Mouse (Mus musculus): Measurements from ENCODE around the gene Fam222a.

Gene Fam222a

GRCm38 (mm10) chr5:114584293-114585104 lies 16.7 kb downstream of the Fam222a start:
- DNase-seq (ENCODE audit: low spot score) = no peak

DNA sequence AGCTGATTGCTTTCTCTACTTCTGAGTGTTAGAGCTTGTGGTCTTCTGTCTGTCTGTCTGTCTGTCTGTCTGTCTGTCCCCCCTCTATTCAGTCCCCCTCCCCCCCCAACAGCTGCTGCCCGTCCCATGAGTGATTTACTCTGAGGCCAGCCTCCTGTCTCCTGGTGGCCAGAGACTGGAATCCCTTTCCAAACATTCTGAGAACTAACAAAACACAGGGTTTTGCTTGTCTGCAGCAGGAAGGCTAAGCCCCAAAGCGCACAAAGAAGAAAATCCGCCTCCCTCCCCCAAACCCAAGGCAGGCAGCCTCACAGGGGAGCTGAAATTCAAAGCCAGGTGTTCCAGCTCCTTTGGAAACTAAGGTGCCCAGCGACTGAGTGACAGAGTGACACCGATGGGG lies 17.9 kb downstream of the Fam222a start:
- no peak for DNase-seq (ENCODE audit: low spot score)

DNA sequence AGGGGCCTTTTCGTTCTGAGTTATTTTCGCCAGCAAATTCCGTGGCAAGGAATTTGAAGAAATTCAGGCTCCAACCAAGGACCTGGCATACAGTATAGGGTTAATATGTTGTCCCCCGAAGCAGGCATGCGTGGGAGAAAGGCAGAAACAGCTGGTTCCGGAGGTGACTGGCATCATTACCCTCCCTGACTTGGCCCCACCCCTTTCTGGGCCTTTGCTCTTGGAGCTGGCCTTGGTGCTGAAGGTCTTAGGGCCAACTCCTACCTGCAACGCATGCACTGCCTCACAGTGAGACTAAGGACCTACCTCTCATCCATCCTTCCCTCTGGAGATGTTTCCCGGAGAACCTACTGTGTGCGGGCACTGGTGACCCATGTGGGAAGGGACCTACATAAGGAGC lies 20.1 kb downstream of the Fam222a start:
- peak; percentile 56 for DNase-seq (ENCODE audit: low spot score)

DNA sequence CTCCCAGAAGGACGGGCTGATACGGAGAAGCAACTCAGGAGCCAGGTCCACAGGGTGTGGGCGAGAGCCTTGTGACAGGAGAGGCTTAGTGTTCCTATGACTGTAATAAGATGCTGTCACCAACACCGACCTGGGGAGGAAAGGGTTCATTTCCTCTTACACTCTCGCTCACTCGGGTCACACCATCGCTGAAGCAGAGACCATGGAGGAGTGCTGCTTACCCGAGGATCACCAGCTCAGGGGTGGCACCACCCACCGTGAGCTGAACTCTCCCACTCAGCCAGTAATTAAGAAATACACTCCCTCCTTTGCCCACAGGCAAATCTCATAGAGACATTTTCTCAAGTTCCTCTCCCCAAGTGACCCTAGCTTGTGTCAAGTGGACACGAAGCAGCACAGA lies 20.6 kb downstream of the Fam222a start:
- no peak for DNase-seq (ENCODE audit: low spot score)

- no peak for DNase-seq (ENCODE audit: low spot score)
Measured at GRCm38 (mm10) chr5:114589026-114589425, 21.2 kb downstream of the Fam222a start.

DNA sequence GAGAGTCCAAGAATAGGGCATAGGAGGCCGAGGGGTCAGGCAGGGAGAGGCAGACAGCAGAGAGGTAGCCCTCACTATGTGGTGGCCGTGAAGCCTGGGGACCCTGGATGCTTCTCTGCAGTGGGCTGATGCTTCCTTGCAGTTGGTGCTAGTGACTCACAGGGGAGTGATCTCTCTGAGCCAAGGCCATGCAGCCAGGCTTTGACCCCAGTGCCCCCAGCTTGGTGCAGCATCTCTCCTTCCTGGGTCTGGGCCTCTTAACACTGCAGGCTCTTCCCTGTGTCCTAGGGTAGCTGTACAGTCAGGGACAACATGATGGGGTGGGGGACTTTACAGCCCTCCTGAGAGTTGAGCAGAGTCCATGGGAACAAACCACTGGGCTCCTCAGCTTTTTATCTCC lies 21.6 kb downstream of the Fam222a start:
- DNase-seq (ENCODE audit: low spot score) = peak; percentile 64

DNA sequence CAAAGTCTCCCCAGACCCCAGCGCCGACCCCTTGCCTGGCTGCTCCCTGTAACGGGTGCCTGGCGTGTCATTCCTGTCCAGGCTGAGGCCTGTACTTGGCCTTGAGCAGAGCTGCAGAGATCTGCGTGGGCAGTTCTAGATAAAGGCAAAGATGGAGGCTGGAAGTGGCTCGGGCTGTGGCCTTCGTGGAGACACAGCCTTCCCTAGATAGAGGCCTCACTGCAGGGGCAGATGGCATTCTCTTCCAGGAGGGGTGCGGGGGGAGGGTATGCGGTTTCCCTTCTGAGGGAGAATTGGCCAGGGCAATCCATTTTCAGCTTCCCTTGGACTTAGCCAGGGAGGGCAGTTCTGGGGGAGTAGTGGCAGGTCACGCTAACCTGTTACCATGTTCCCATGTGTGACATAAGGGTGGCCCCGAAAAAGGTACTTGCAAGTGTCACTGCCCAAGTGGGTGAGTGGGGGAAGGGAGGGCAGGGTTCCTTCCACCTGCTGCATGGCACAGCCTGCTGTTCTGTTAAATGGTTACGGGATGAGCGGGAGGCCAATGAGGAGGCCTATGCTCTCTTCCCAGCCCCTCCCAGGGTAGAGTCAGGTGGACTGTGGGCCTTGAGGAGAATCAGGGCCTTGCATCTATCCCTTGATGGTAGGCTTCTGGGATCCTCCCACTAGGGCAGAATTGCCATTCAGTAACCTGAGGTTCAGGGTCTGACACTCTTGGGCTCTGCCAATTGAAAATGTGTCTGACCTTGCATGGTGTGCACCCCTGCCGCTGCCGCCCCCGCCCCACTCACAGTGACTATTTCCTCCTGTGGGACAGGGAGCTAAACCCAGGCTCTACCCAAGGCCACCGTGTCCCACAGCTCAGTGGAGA lies 22.5 kb downstream of the Fam222a start:
- no peak for DNase-seq (ENCODE audit: low spot score)

DNA sequence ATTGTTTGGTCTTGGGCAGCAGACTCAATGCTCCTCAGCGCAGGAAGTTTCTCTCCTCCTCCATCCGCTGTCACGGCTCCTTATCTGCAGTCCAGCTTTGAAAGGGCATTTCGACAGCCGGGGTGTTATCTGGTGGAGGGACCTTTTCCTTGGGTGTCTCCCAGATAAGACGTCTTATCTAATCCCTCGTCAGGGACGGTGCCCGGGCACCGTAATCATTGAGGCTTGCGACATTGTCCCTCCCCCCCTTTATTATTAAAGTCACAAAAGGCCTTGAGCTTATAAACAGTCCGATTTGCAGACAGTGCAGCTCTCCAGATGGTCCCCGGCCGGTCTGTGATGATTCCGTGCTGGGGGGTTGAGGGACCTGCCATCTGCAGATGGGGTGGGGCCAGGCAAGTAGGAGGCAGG lies 23.3 kb downstream of the Fam222a start:
- DNase-seq (ENCODE audit: low spot score) = peak; percentile 75

- no peak for DNase-seq (ENCODE audit: low spot score)
Measured at GRCm38 (mm10) chr5:114592463-114593160, 24.8 kb downstream of the Fam222a start.

DNA sequence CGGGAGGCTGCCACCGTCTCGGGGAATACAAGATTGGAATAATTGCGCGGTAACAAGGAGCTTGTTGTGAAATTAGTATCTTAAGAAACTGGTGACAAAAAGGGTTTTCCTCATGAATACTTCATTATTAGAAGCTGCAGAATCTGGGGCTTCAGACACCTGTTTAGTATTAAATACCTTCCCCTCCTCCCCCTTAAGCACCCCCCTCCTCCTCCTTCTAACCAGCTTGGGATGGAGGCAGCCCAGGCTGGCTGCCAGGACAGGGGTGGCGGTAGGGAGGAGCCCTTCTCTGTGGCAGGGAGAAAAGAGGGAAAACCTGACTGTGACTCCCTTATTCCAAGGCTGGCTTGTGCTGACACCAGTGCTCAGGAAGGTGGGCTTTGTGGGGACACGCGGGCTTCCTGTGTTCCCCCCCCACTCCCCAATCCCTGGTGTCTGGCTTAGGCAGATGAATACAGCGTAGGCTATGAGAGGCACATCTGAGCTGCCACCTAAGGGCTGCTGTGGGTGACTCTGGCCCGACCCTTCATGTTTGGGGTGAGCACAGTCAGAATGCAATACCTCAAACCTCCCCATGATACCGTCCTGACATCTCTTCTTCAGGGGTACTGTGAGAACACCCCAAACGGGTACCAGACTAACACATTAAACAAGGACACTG lies 25.5 kb downstream of the Fam222a start:
- DNase-seq (ENCODE audit: low spot score) = no peak

DNA sequence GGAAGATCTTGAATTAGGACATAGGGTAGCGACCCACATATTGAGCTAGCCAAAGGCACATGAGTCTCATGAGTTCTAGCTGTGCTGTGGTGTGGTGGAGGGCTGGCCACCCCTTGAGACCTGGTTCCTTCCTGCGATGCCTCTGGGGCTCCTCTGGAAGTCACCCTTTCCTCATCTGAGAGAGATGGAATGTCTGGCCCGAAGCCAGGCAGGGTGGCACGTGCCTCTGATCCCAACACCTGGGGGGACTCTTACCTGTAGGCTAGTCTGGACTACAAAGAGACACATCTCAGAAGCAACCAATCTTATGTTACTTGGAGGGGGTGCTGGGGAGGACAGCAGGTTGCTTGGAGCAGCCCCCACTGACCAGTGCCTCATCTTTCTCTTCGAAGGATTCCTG lies 26.1 kb downstream of the Fam222a start:
- DNase-seq (ENCODE audit: low spot score) = no peak

GRCm38 (mm10) chr5:114594741-114595241 lies 27.0 kb downstream of the Fam222a start:
- peak; percentile 72 for DNase-seq (ENCODE audit: low spot score)

GRCm38 (mm10) chr5:114596604-114597003 lies 28.8 kb downstream of the Fam222a start:
- peak; percentile 70 for DNase-seq (ENCODE audit: low spot score)

- DNase-seq (ENCODE audit: low spot score) = no peak
Measured at GRCm38 (mm10) chr5:114597222-114597621, 29.4 kb downstream of the Fam222a start.

- no peak for DNase-seq (ENCODE audit: low spot score)
Measured at GRCm38 (mm10) chr5:114597652-114598051, 29.8 kb downstream of the Fam222a start.

GRCm38 (mm10) chr5:114602012-114602411 lies 34.2 kb downstream of the Fam222a start:
- DNase-seq (ENCODE audit: low spot score) = no peak

- no peak for DNase-seq (ENCODE audit: low spot score)
Measured at GRCm38 (mm10) chr5:114603975-114604374, 36.2 kb downstream of the Fam222a start.

DNA sequence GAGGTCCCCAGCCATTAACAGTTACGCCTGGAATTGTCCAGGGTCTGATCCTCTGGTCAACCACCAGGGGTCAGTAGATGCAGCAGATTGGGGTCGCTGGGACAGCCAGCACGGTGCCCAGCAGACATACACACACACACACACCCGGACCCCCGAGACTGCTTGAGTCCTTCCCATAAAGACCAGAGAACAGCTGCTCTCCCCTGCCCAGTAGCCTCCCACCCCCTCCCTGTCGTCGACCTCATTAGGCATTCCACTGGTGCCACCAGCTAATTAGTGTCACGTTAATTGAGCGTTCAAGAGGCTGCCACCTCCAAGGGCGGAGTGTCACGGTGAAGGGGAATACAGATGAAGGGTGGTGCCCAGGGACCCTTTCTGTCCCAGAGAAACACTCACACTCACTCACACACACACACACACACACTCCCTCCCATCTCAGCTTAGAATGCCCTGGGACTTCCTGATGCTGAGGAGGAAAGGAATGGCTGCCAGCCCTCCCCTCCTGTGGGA lies 37.0 kb downstream of the Fam222a start:
- DNase-seq (ENCODE audit: low spot score) = no peak

GRCm38 (mm10) chr5:114605981-114606380 lies 38.2 kb downstream of the Fam222a start:
- DNase-seq (ENCODE audit: low spot score) = no peak

DNA sequence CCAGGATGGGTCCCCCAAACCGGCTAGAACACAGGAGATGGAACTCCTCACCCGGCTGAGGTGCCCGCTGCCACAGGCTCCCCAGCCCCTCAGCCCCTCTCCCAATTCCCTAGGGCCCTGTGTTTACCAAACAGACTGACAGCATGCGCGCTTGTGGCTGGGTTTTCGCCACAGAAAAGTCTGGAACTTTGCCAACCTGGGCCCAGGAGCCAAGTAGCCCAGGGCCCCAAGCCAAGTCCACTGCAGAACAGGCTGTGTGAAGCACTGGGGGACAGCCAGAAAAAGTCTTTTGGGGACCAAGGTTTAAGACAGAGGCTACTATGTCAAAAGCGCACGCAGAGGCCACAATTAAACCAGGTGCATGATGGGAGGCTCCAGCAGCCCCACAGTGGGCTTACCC lies 39.8 kb downstream of the Fam222a start:
- no peak for DNase-seq (ENCODE audit: low spot score)

GRCm38 (mm10) chr5:114608516-114608915 lies 40.7 kb downstream of the Fam222a start:
- DNase-seq (ENCODE audit: low spot score) = peak; percentile 43

- no peak for DNase-seq (ENCODE audit: low spot score)
Measured at GRCm38 (mm10) chr5:114611256-114611655, 43.4 kb downstream of the Fam222a start.
